Mouse (Mus musculus) spleen, adult 2 months (tissue): Measurements from ENCODE around the gene BC035947. TPM values are rescaled to one million over a fixed set of nuclear protein-coding genes. Genes with fewer than 3 reads are reported as not detected.
"Not testable (repeated sequence)": the region's sequence is repeated elsewhere in the genome, so short reads cannot be mapped to it uniquely, and the experiment has no call there.

ENCODE experiments used
- DNase-seq, 2 experiments: peaks; one replicate each; pipeline versions ENCODE4 v3.0.0 to v3.0.0-alpha.2; 2012 to 2021; ENCODE audit warnings: low spot score in 2 of 2, low read depth in 1 of 2
- H3K27ac ChIP-seq: fragments of 200-500 bp; 2 replicates; pipeline ENCODE4 v1.5.1; 2012; ENCODE audit warnings: low read length, inconsistent platforms; ENCODE audit not compliant: insufficient read depth
- H3K27me3 ChIP-seq: fragments of 200-500 bp; 2 replicates; pipeline ENCODE4 v1.6.1; 2012; ENCODE audit warnings: mild to moderate bottlenecking, moderate library complexity, low read length, inconsistent platforms; ENCODE audit not compliant: control insufficient read depth, insufficient read depth
- H3K36me3 ChIP-seq: fragments of 200-500 bp; 2 replicates; pipeline ENCODE4 v1.6.1; 2012; ENCODE audit warnings: mild to moderate bottlenecking, low read length, inconsistent platforms; ENCODE audit not compliant: control insufficient read depth, insufficient read depth
- H3K4me1 ChIP-seq: fragments of 200-500 bp; 2 replicates; pipeline ENCODE4 v1.6.1; 2011; ENCODE audit warnings: inconsistent platforms; ENCODE audit not compliant: control insufficient read depth, insufficient read depth, insufficient read length
- H3K4me3 ChIP-seq: fragments of 200-500 bp; 2 replicates; pipeline ENCODE4 v1.5.1; 2011; ENCODE audit warnings: mild to moderate bottlenecking, inconsistent platforms; ENCODE audit not compliant: insufficient read depth, insufficient read length; ENCODE audit errors: extremely low read depth
- CTCF ChIP-seq: fragments of 200-500 bp; IDR thresholded peaks from 2 replicates; pipeline ENCODE4 v1.5.1; 2011; ENCODE audit warnings: mild to moderate bottlenecking, inconsistent platforms; ENCODE audit not compliant: insufficient read depth, insufficient read length, insufficient replicate concordance; ENCODE audit errors: extremely low read depth
- POLR2A ChIP-seq: fragments of 200-500 bp; IDR thresholded peaks from 2 replicates; pipeline ENCODE4 v1.6.1; 2011; ENCODE audit warnings: low read depth, low read length, inconsistent platforms
- WGBS: fragments of 180-500 bp; shearing (Covaris S2); methylation state at CpG from one replicate; pipeline ENCODE4 v1.1.7; 2018; 5-methylcytosine and 5-hydroxymethylcytosine counted together
- polyA plus RNA-seq: library from polyadenylated mRNA; depleted of rRNA; stranded (reverse); fragments of >200 nt; gene quantifications from 2 replicates; pipeline ENCODE4 v1.2.3, GENCODE M21; 2012

BC035947 gene
- polyA plus RNA-seq, 1 experiment, result 0.02 TPM

- no peak for DNase-seq
- H3K27ac ChIP-seq, result no peak overlapping the region
- H3K4me3 ChIP-seq, result no peak overlapping the region
- no peaks in the 10 kb centered on the region for H3K27me3 ChIP-seq
- 97% methylated on average over 3 of the region's 3 CpGs for WGBS
- H3K36me3 ChIP-seq, result no peaks in the 10 kb centered on the region
- H3K4me1 ChIP-seq, result no peaks in the 10 kb centered on the region
- TF ChIP-seq CTCF, result no peak
- TF ChIP-seq POLR2A, result no peak
Observed at GRCm38 (mm10) chr1:78528356-78528755, 16.4 kb upstream of the BC035947 start.

GRCm38 (mm10) chr1:78525189-78525886 lies 13.4 kb upstream of the BC035947 start:
- Histone ChIP-seq H3K36me3 (no peaks in the 10 kb centered on the region), H3K4me3 (no peak overlapping the region), H3K27ac (no peak overlapping the region), H3K27me3 (no peaks in the 10 kb centered on the region), H3K4me1 (no peaks in the 10 kb centered on the region)
- 55% methylated on average over 23 of the region's 23 CpGs for WGBS
- peak; percentile 26 to 31 for DNase-seq
- peak; percentile 75; the same call in 1 of the 2 replicates for TF ChIP-seq CTCF
- TF ChIP-seq POLR2A, result no peak

- no peak for DNase-seq
- Histone ChIP-seq H3K36me3 (no peaks in the 10 kb centered on the region), H3K4me3 (no peak overlapping the region), H3K27ac (no peak overlapping the region), H3K4me1 (no peaks in the 10 kb centered on the region), H3K27me3 (no peaks in the 10 kb centered on the region)
- no peak for TF ChIP-seq CTCF
- no peak for TF ChIP-seq POLR2A
- 90% methylated on average over 7 of the region's 7 CpGs for WGBS
Observed at GRCm38 (mm10) chr1:78518907-78519306, 6.9 kb upstream of the BC035947 start.

GRCm38 (mm10) chr1:78512756-78513155 lies 798 bp upstream of the BC035947 start:
- WGBS, result 84% methylated on average over 8 of the region's 8 CpGs
- no peak overlapping the region for H3K27ac ChIP-seq
- H3K27me3 ChIP-seq, result peaks cover 2% of the 10 kb centered on the region
- no peak for DNase-seq
- no peak overlapping the region for H3K4me3 ChIP-seq
- no peaks in the 10 kb centered on the region for H3K36me3 ChIP-seq
- no peaks in the 10 kb centered on the region for H3K4me1 ChIP-seq
- no peak for TF ChIP-seq POLR2A
- TF ChIP-seq CTCF, result no peak

- TF ChIP-seq POLR2A, result no peak
- no peak for TF ChIP-seq CTCF
- DNase-seq, result no peak
- Histone ChIP-seq H3K27me3 (peaks cover 2% of the 10 kb centered on the region), H3K27ac (no peak within 1 kb of the TSS), H3K4me1 (no peaks in the 10 kb centered on the region), H3K4me3 (no peak within 1 kb of the TSS), H3K36me3 (no peaks in the 10 kb centered on the region)
- WGBS, result 68% methylated on average over 5 of the region's 5 CpGs
Observed at GRCm38 (mm10) chr1:78510862-78511261, 1.1 kb downstream of the BC035947 start, which contains the start of gene Mogat1. Gene Mogat1 (plus strand): TSS chr1:78510991.

GRCm38 (mm10) chr1:78507137-78507536 lies 4.8 kb downstream of the BC035947 start:
- no peak for TF ChIP-seq CTCF
- H3K4me3 ChIP-seq, result no peak overlapping the region
- peaks cover 2% of the 10 kb centered on the region for H3K27me3 ChIP-seq
- H3K27ac ChIP-seq, result no peak overlapping the region
- WGBS, result 48% methylated on average over 1 of the region's 1 CpGs
- no peaks in the 10 kb centered on the region for H3K36me3 ChIP-seq
- DNase-seq, result no peak
- no peaks in the 10 kb centered on the region for H3K4me1 ChIP-seq

- WGBS, result 95% methylated on average over 6 of the region's 6 CpGs
- Histone ChIP-seq H3K27me3 (no peaks in the 10 kb centered on the region), H3K27ac (no peak overlapping the region), H3K4me3 (no peak overlapping the region), H3K36me3 (no peaks in the 10 kb centered on the region), H3K4me1 (no peaks in the 10 kb centered on the region)
- DNase-seq, result no peak
- no peak for TF ChIP-seq CTCF
Observed at GRCm38 (mm10) chr1:78502527-78502926, 9.4 kb downstream of the BC035947 start.

DNA sequence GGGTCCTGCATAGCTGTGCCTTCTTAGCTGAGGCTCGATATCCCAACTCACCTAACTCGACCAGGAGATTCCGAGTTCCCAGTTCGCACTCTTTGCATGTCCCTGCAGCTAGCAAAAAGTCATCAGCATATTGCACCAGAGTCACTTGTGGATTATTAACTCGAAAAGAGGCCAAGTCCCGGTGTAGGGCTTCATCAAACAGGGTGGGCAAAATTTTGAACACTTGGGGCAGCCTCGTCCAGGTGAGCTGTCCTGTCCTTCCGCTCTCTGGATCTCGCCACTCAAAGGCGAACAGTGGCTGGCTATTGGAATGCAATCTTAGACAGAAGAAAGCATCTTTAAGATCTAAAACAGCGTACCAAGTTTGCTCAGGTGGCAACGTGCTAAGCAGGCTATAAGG lies 10.1 kb downstream of the BC035947 start:
- not testable (repeated sequence) for H3K27me3 ChIP-seq, H3K36me3 ChIP-seq, H3K4me3 ChIP-seq, H3K27ac ChIP-seq, H3K4me1 ChIP-seq, DNase-seq
- WGBS, result 91% methylated on average over 12 of the region's 12 CpGs
